Mouse (Mus musculus): ENCODE results near the gene Lamp3. TPM values are rescaled to one million over a fixed set of nuclear protein-coding genes. Genes with fewer than 3 reads are reported as not detected.
"Not testable (repeated sequence)": the region's sequence is repeated elsewhere in the genome, so short reads cannot be mapped to it uniquely, and the experiment has no call there.

Gene Lamp3
- not detected in 2 replicates for polyA plus RNA-seq (2014; fragmentation: Nextera tagmentation; extraction: Ambion mirVana)

DNA sequence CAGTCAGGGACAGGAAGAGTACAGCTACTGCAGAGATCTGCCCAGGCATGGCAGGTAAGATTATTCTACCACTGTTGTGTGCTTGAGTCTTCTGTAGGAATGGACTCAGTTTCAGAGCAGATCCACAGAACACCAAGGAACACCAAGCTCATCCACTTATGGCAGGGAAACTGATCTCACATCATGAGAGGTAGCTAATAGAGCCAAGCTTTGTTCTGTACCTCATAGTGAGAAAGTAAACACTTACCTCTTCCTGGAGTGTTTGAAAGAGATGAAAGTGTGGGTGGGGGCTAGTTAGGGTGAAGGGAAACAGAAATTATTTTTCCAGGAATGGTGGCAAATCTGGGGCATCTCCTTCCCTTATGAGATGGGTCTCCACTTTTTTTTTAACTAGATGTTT, at the start of gene Lamp3:
Gene Lamp3, minus strand, starts transcription at position 160 of the 400 bp plus-strand sequence.
- no peak for ATAC-seq (ENCODE audit: insufficient number of reproducible peaks, insufficient read depth, low FRiP score, low read depth)
- Histone ChIP-seq H3K27me3 (ENCODE audit: control insufficient read depth, insufficient read depth, low read length) (no peaks in the 10 kb centered on the region), H3K9me3 (ENCODE audit: control insufficient read depth, low read depth, low read length) (no peaks in the 10 kb centered on the region), H3K36me3 (ENCODE audit: control insufficient read depth, insufficient read depth, low read length) (no peaks in the 10 kb centered on the region), H3K27ac (ENCODE audit: low read length) (no peak within 1 kb of the TSS), H3K9ac (replicated peaks; ENCODE audit: low read depth, low read length) (no peak within 1 kb of the TSS), H3K4me2 (replicated peaks; ENCODE audit: low read depth, low read length) (no peak within 1 kb of the TSS), H3K4me1 (ENCODE audit: control insufficient read depth, insufficient read depth, low read length) (no peaks in the 10 kb centered on the region), H3K4me3 (ENCODE audit: low read depth, low read length) (no peak within 1 kb of the TSS)

DNA sequence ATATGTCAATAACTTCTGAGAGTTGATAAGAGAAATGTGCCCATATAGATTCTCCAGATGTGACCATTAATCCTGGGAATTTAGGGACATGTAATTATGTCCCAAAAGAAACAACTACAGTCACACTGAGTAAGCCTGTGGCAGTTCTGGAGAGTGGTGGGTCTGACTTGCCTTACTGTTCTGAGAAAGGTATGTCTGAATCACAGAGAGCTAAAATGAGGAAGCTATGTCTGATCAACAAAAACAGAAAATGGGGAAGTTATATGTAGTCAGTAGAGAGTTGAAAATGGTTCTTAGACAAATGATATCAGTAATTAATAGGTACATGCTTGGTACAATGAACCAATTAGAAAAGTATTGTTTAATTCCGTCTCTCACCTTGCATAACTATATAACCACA, 26.7 kb upstream of the Lamp3 start:
- no peaks in the 10 kb centered on the region for H3K36me3 ChIP-seq (ENCODE audit: control insufficient read depth, insufficient read depth, low read length)
- WGBS, result 89% methylated on average over 1 of the region's 1 CpGs
- H3K27me3 ChIP-seq (ENCODE audit: control insufficient read depth, insufficient read depth, low read length), result no peaks in the 10 kb centered on the region
- no peaks in the 10 kb centered on the region for H3K4me1 ChIP-seq (ENCODE audit: control insufficient read depth, insufficient read depth, low read length)
- H3K4me2 ChIP-seq (replicated peaks; ENCODE audit: low read depth, low read length), result no peak overlapping the region
- H3K27ac ChIP-seq (ENCODE audit: low read length), result no peak overlapping the region
- no peak overlapping the region for H3K9ac ChIP-seq (replicated peaks; ENCODE audit: low read depth, low read length)
- ATAC-seq (ENCODE audit: insufficient number of reproducible peaks, insufficient read depth, low FRiP score, low read depth), result no peak
- H3K9me3 ChIP-seq (ENCODE audit: control insufficient read depth, low read depth, low read length), result no peaks in the 10 kb centered on the region
- no peak overlapping the region for H3K4me3 ChIP-seq (ENCODE audit: low read depth, low read length)

DNA sequence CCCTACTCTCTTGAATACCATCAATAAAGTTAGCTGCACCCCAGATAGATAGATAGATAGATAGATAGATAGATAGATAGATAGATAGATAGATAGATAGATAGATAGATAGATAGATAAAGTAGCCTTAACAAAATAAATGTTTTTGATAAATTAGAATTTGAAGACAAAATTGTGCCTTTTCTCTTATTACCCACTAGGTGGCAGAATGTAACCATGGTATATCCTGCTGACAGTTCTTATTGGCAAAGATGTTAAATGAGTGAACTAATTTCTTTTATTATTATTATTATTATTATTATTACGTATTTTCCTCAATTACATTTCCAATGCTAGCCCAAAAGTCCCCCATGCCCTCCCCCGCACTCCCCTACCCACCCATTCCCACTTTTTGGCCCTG, 18.0 kb upstream of the Lamp3 start:
- WGBS, result 42% methylated on average over 2 of the region's 2 CpGs
- H3K9me3 ChIP-seq (ENCODE audit: control insufficient read depth, low read depth, low read length); H3K4me3 ChIP-seq (ENCODE audit: low read depth, low read length); H3K36me3 ChIP-seq (ENCODE audit: control insufficient read depth, insufficient read depth, low read length); H3K27ac ChIP-seq (ENCODE audit: low read length); ATAC-seq (ENCODE audit: insufficient number of reproducible peaks, insufficient read depth, low FRiP score, low read depth); H3K27me3 ChIP-seq (ENCODE audit: control insufficient read depth, insufficient read depth, low read length); H3K4me2 ChIP-seq (replicated peaks; ENCODE audit: low read depth, low read length); H3K4me1 ChIP-seq (ENCODE audit: control insufficient read depth, insufficient read depth, low read length); H3K9ac ChIP-seq (replicated peaks; ENCODE audit: low read depth, low read length): not testable (repeated sequence)

DNA sequence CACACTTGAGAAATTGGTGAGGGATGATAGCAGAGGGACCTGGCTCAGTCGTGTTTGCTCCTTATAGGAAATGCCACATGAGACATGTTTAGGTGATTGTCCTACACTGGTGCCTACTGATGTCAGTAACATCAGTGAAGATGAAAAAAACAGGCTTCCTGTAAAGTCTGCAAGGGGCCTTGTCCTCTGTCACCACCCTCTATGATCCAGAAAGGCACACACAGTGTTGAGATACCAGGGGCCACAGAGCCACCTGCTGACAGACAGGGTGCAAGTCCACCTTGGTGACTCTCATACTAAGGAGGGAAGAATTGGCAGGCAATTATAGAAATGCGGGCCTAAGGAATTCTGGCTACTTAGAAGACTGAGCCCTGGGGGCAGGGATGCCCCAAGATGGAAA, 14.8 kb upstream of the Lamp3 start:
- Histone ChIP-seq H3K4me2 (replicated peaks; ENCODE audit: low read depth, low read length) (no peak overlapping the region), H3K36me3 (ENCODE audit: control insufficient read depth, insufficient read depth, low read length) (no peaks in the 10 kb centered on the region), H3K9me3 (ENCODE audit: control insufficient read depth, low read depth, low read length) (no peaks in the 10 kb centered on the region), H3K4me1 (ENCODE audit: control insufficient read depth, insufficient read depth, low read length) (no peaks in the 10 kb centered on the region), H3K4me3 (ENCODE audit: low read depth, low read length) (no peak overlapping the region), H3K27ac (ENCODE audit: low read length) (no peak overlapping the region), H3K27me3 (ENCODE audit: control insufficient read depth, insufficient read depth, low read length) (no peaks in the 10 kb centered on the region), H3K9ac (replicated peaks; ENCODE audit: low read depth, low read length) (no peak overlapping the region)
- WGBS, result 63% methylated on average over 2 of the region's 2 CpGs
- no peak for ATAC-seq (ENCODE audit: insufficient number of reproducible peaks, insufficient read depth, low FRiP score, low read depth)

DNA sequence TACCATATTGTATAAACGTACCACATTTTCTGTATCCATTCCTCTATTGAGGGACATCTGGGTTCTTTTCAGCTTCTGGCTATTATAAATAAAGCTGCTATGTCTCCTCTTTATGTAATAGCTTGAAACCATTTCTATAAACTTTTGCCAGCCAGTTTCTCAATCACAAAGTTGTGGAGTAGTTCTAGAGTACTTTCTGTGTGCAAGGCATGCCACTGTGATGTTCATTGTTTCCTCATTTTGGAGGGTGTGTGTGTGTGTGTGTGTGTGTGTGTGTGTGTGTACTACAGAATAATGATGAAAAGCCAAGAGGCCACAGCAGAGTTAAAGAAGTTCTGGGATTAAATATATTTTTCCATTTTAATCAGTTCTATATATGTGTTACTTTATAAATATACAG, 1.2 kb upstream of the Lamp3 start:
- Histone ChIP-seq H3K9me3 (ENCODE audit: control insufficient read depth, low read depth, low read length) (no peaks in the 10 kb centered on the region), H3K27ac (ENCODE audit: low read length) (no peak overlapping the region), H3K4me3 (ENCODE audit: low read depth, low read length) (no peak overlapping the region), H3K27me3 (ENCODE audit: control insufficient read depth, insufficient read depth, low read length) (no peaks in the 10 kb centered on the region), H3K36me3 (ENCODE audit: control insufficient read depth, insufficient read depth, low read length) (no peaks in the 10 kb centered on the region), H3K4me1 (ENCODE audit: control insufficient read depth, insufficient read depth, low read length) (no peaks in the 10 kb centered on the region), H3K9ac (replicated peaks; ENCODE audit: low read depth, low read length) (no peak overlapping the region), H3K4me2 (replicated peaks; ENCODE audit: low read depth, low read length) (no peak overlapping the region)
- no peak for ATAC-seq (ENCODE audit: insufficient number of reproducible peaks, insufficient read depth, low FRiP score, low read depth)
- WGBS, result 58% methylated on average over 1 of the region's 1 CpGs

DNA sequence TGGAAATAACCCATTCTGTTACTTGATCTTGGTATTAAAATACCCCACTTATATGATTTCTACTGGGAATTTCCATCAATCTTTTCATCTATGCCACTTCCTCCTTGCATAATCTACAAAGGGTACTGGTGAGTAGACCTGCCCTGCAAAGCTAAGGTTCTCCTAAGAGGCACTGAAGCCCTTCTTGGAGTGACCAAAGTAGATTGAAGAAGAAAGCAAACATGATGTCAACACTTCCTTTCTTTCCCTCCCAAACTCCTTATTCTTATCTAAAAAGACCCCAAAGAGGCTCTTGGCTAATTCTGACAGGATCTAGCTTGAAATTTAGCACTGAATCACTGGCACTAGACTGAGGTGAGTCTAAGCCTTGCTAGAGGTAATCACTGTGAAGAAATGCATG, 7.0 kb downstream of the Lamp3 start:
- Histone ChIP-seq H3K9me3 (ENCODE audit: control insufficient read depth, low read depth, low read length) (no peaks in the 10 kb centered on the region), H3K27me3 (ENCODE audit: control insufficient read depth, insufficient read depth, low read length) (no peaks in the 10 kb centered on the region), H3K4me1 (ENCODE audit: control insufficient read depth, insufficient read depth, low read length) (no peaks in the 10 kb centered on the region), H3K36me3 (ENCODE audit: control insufficient read depth, insufficient read depth, low read length) (no peaks in the 10 kb centered on the region), H3K27ac (ENCODE audit: low read length) (no peak overlapping the region), H3K9ac (replicated peaks; ENCODE audit: low read depth, low read length) (no peak overlapping the region), H3K4me3 (ENCODE audit: low read depth, low read length) (no peak overlapping the region), H3K4me2 (replicated peaks; ENCODE audit: low read depth, low read length) (no peak overlapping the region)
- ATAC-seq (ENCODE audit: insufficient number of reproducible peaks, insufficient read depth, low FRiP score, low read depth), result no peak

DNA sequence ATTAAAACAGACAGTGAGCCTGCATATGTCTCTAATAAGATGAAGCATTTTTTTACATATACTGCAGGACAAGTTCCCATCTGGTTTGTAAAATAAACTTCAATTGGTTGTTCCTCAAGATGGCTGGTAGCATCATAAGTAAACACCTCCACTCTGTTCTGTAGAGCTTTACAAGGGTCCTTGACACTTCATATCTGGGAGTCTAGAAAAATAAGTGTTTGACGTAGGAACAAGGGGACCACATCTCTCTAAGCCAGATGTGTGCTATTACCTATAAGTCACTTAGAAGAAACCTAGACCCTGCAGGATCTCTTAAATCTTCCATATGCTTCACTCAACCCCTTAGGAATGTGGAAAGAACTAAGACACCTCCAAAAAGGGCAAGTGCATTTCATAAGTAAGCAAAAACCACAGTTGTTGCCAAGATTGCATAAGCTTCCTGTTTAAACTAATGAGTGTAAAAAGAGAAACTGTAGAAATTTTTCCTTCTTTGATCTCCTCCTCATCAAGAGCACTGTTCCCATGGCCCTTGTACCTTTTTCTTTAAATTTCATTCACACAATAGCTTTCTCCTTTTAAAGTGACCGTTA, 35.3 kb downstream of the Lamp3 start:
- WGBS, result 85% methylated on average over 2 of the region's 2 CpGs
- H3K36me3 ChIP-seq (ENCODE audit: control insufficient read depth, insufficient read depth, low read length), result no peaks in the 10 kb centered on the region
- no peak for ATAC-seq (ENCODE audit: insufficient number of reproducible peaks, insufficient read depth, low FRiP score, low read depth)
- no peaks in the 10 kb centered on the region for H3K27me3 ChIP-seq (ENCODE audit: control insufficient read depth, insufficient read depth, low read length)
- H3K4me3 ChIP-seq (ENCODE audit: low read depth, low read length), result no peak overlapping the region
- H3K27ac ChIP-seq (ENCODE audit: low read length), result no peak overlapping the region
- no peaks in the 10 kb centered on the region for H3K9me3 ChIP-seq (ENCODE audit: control insufficient read depth, low read depth, low read length)
- H3K4me1 ChIP-seq (ENCODE audit: control insufficient read depth, insufficient read depth, low read length), result no peaks in the 10 kb centered on the region
- no peak overlapping the region for H3K9ac ChIP-seq (replicated peaks; ENCODE audit: low read depth, low read length)
- H3K4me2 ChIP-seq (replicated peaks; ENCODE audit: low read depth, low read length), result no peak overlapping the region

DNA sequence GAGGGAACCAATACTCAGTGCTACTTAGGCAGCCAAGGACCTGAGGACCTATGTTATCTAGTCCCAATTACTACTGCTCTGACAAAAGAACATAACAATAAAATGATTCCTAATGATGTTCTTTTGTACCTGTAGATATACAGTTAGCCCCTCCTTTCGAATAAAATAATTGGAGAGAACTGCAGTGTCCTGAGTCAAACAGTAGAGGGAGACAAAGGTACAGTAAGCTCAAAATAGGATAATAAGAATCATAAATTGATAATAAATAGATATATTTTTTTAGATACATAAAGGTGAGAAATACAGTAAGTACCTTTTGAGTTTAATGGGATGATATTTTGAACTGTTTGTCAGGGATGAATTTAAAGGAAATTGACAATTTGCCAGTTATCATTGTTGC, 39.9 kb downstream of the Lamp3 start:
- Histone ChIP-seq H3K27me3 (ENCODE audit: control insufficient read depth, insufficient read depth, low read length) (no peaks in the 10 kb centered on the region), H3K4me1 (ENCODE audit: control insufficient read depth, insufficient read depth, low read length) (no peaks in the 10 kb centered on the region), H3K4me2 (replicated peaks; ENCODE audit: low read depth, low read length) (no peak overlapping the region), H3K36me3 (ENCODE audit: control insufficient read depth, insufficient read depth, low read length) (no peaks in the 10 kb centered on the region), H3K9me3 (ENCODE audit: control insufficient read depth, low read depth, low read length) (no peaks in the 10 kb centered on the region), H3K9ac (replicated peaks; ENCODE audit: low read depth, low read length) (no peak overlapping the region), H3K4me3 (ENCODE audit: low read depth, low read length) (no peak overlapping the region), H3K27ac (ENCODE audit: low read length) (no peak overlapping the region)
- WGBS, result 59% methylated on average over 1 of the region's 1 CpGs
- ATAC-seq (ENCODE audit: insufficient number of reproducible peaks, insufficient read depth, low FRiP score, low read depth), result no peak

DNA sequence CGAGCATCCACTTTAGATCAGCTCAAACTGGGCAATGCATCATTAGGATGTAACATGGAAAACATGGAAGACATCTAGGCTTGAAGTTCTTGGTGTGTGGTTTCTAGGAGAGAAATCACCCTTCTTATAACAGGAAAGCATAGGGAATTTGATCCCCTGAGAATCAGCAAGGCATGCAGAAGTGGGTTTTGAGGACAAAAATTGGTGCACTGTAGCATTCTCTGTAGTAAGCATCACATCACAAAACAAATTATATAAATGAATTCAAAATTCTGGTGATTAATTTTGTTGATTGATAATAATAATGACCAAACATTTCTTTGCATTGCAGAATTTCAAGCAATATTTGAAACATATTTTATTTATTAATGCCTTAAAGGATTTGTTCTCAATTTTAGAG, 76.4 kb downstream of the Lamp3 start, which contains the start of gene Olfr171:
Gene Olfr171, minus strand, starts transcription at position 101 of the 400 bp plus-strand sequence.
- Histone ChIP-seq H3K36me3 (ENCODE audit: control insufficient read depth, insufficient read depth, low read length) (no peaks in the 10 kb centered on the region), H3K4me2 (replicated peaks; ENCODE audit: low read depth, low read length) (no peak within 1 kb of the TSS), H3K9ac (replicated peaks; ENCODE audit: low read depth, low read length) (no peak within 1 kb of the TSS), H3K27me3 (ENCODE audit: control insufficient read depth, insufficient read depth, low read length) (no peaks in the 10 kb centered on the region), H3K4me1 (ENCODE audit: control insufficient read depth, insufficient read depth, low read length) (no peaks in the 10 kb centered on the region), H3K9me3 (ENCODE audit: control insufficient read depth, low read depth, low read length) (no peaks in the 10 kb centered on the region), H3K27ac (ENCODE audit: low read length) (no peak within 1 kb of the TSS), H3K4me3 (ENCODE audit: low read depth, low read length) (no peak within 1 kb of the TSS)
- ATAC-seq (ENCODE audit: insufficient number of reproducible peaks, insufficient read depth, low FRiP score, low read depth), result no peak
- 71% methylated on average over 1 of the region's 1 CpGs for WGBS

All from stomach, embryonic 14.5 days (tissue).